Mouse (Mus musculus) cerebral cortex, adult 2 months (tissue): ENCODE data around the gene Cldn14.

Experiments used
- WGBS: fragments of 180-500 bp; shearing (Covaris S2); methylation state at CpG from one replicate; pipeline ENCODE4 v1.1.7; 2018; 5-methylcytosine and 5-hydroxymethylcytosine counted together

Cldn14 gene

DNA sequence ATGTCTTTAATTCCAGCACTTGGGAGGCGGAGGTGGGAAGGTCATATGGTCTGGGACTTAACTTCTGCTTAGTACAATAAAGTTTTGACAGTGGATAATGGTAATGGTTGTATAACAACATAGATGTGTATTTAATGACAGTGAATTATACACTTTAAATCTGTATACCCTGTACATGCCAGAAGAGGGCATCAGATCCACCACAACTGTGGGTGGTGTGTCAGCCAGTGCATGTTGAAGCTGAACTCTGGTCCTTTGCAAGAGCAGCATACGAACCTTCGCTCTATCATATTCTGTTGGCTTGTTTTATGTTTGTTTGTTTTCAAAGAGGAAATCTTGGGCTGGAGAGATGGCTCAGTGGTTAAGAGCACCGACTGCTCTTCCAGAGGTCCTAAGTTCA is 61.2 kb downstream of the Cldn14 start:
- WGBS = 90% methylated on average over 4 of the region's 4 CpGs

DNA sequence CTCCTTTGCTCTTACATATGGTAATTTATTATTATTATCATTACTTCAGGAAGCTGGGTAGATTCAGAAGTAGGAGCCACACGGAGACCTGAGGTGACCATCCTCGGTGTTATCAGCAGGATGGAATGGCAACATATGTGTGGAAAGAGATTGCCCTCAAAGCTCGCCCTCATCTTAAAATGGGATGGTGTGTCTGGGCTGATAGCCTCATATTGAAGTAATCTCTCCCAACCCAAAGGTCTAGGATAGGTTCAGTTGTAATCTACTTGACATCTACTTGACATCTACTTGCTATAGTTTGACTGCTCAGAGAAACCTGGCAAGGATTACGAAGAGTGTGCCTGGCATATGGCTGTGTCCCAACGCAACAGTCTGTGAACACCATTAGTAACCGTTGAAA is 64.3 kb downstream of the Cldn14 start:
- 85% methylated on average over 6 of the region's 6 CpGs for WGBS

GRCm38 (mm10) chr16:93942796-93943502 is 65.7 kb downstream of the Cldn14 start:
- 94% methylated on average over 10 of the region's 10 CpGs for WGBS

GRCm38 (mm10) chr16:93941781-93942567 is 66.7 kb downstream of the Cldn14 start:
- 88% methylated on average over 10 of the region's 10 CpGs for WGBS

DNA sequence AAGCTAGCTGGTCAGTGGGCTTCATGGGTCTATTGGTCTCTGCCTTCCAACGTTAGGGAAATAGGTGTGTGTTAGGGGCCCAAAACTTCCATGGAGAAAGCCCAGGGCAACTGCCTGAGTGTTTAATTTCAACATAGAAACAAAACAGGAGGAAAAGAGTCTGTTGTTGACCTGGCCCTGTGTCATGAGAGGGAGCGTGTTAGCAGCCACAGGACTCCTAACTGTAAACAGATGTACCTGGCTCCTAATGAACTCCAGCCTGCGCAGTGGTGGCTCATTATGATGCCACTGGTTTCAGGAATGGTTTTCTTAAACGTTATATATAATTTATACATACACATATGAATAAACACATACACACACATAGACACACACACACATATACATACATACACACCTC is 68.7 kb downstream of the Cldn14 start:
- WGBS = 84% methylated on average over 4 of the region's 4 CpGs

- WGBS = 7% methylated on average over 16 of the region's 16 CpGs
Measured at GRCm38 (mm10) chr16:93938400-93938846, 70.2 kb downstream of the Cldn14 start.

DNA sequence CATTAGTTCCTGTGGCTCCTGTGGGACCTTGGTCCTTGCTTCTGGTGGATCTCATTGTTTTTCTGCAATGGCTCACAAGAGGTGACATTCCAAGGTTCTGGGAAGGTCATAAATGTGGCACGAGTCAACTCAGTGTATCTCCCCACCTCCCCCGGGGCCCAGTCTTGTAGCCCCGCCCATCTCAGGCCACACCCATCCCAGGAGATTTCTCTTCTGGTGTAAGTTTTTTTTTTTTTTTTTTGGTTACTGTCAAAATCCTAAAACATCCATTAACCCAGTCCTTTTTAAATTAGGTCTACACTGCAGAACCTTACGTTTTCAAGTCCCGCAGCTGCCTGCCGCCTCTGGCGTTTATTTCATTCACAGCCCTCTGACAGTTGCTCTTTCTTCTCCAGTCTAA is 73.6 kb downstream of the Cldn14 start:
- 30% methylated on average over 7 of the region's 7 CpGs for WGBS

DNA sequence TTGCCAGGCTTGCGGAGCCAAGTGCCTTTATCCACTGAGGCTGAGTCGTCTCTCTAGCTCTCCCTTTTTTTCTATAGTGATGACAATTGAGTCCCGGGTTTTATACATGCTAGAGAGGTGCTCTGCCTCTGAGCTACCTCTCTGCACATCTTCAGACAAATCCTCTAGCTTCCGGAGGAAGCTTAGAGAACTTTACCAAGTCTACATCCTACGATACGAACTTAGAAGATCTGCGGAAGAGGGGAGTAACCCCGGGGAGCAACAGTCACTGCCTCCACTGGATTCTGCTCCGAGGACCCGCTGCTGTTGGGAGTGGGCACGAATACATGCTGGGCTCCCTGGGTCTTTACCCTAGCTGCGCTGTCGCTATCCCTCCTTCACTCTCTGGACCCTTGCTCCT is 74.0 kb downstream of the Cldn14 start:
- 28% methylated on average over 13 of the region's 13 CpGs for WGBS

- WGBS = 69% methylated on average over 17 of the region's 17 CpGs
Measured at GRCm38 (mm10) chr16:93932185-93933168, 76.2 kb downstream of the Cldn14 start.

DNA sequence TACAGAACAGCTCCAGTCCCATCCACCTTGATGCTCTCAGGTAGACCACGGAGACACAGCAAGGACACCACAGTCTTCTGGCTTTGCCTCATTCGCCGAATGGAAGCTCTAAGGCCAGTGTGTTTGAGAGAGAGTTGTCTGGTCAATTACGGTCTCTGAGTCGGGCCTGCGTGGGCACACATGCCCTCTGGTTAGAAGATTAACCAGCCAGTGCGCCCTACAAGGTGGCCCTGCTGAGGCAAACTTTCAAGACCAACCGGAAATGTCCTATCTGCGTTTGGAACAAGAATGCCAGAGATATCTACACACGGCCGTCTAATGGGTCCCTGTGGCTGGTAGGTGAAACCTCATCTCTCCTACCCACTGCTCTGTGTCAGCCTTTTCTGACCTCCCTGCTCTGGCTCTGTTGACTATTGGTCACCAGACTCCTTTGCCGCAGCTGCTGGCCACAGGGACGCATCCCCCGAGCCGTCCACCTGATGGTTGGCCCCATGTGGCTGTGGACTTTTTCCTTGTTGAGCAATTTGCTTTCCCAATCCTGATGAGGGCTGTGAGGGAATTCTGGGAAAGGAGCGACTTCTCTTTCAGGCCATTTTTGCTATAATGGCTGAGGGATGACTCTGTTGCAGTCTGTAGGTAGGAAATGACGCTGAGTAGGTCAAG is 79.1 kb downstream of the Cldn14 start:
- 95% methylated on average over 17 of the region's 17 CpGs for WGBS

DNA sequence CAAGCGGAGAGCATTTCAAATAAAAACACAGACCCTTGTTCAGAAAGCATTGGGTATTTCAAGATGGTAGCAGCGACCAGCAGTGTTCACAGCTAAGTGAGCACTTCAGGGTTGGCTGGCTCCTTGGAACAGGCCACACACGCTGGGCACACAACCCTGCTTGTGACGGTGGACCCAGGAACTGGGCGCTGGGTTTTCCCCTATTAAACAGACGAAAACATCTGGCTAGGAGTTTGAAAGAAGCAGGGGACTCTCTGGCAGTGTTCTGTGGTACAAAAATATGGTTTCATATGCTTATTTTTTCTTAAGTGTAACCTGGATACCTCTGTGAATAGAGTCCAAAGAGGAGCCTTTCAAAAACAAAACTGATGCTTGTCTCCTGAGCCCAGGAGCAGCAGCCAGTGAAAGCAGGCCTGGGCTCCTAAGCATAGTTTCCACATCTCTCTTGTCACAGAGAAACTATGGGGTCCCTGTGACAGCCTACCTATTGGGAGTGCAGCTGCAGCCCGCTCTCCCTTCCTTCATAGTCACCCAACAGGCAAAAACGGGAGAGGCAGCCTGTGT is 82.9 kb downstream of the Cldn14 start:
- 89% methylated on average over 8 of the region's 8 CpGs for WGBS

- WGBS = 80% methylated on average over 7 of the region's 7 CpGs
Measured at GRCm38 (mm10) chr16:93923788-93924187, 84.8 kb downstream of the Cldn14 start.

- 85% methylated on average over 5 of the region's 5 CpGs for WGBS
Measured at GRCm38 (mm10) chr16:93922835-93923389, 85.7 kb downstream of the Cldn14 start.

GRCm38 (mm10) chr16:93920673-93921072 is 88.0 kb downstream of the Cldn14 start:
- WGBS = 81% methylated on average over 4 of the region's 4 CpGs

GRCm38 (mm10) chr16:93919189-93919588 is 89.4 kb downstream of the Cldn14 start:
- 88% methylated on average over 20 of the region's 20 CpGs for WGBS

GRCm38 (mm10) chr16:93918679-93919060 is 90.0 kb downstream of the Cldn14 start:
- 71% methylated on average over 8 of the region's 8 CpGs for WGBS

DNA sequence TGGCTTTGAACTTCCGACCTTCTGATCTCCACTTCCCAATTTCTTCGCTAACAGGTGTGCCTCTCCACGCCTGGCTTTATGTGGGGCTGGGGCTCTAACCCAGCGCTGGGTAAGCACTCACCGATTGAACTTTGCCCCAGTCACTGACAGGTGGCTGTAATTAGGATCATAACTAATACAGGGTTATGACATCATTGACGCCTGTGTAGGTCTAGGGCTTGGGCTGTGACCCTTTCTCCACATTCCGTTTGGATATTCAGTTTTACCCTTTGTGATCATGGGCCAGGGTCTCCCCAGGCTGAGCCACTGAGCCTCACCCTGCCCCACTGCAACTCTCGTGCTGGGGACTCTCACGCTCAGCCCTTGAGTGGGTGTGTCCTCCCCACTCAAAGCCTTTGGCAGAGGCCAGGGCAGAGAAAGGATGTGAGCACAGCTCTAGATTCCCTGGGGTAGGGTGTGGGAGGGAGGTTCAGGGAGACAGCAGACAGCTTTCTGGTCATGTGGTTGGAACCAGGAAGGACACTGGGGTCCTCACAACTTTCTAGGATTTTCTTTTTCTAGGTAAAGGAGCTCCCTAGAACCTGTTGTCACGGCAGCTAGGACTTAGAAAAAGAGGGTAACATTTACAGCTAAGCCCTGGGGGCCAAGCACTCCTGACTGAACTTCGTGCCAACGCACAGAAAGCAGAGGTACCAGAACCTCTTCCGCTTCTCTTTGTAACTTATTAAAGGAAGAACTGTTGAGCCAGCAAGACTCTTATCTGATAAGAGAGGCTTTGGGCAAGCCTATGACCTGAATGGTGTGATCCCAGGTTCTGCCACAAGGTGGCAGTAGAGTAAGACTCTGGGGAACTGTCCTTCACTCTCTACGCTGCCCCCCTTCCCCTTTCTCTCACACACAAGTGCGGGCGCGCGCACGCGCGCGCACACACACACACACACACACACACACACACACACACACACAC is 90.6 kb downstream of the Cldn14 start:
- WGBS = 37% methylated on average over 22 of the region's 22 CpGs

DNA sequence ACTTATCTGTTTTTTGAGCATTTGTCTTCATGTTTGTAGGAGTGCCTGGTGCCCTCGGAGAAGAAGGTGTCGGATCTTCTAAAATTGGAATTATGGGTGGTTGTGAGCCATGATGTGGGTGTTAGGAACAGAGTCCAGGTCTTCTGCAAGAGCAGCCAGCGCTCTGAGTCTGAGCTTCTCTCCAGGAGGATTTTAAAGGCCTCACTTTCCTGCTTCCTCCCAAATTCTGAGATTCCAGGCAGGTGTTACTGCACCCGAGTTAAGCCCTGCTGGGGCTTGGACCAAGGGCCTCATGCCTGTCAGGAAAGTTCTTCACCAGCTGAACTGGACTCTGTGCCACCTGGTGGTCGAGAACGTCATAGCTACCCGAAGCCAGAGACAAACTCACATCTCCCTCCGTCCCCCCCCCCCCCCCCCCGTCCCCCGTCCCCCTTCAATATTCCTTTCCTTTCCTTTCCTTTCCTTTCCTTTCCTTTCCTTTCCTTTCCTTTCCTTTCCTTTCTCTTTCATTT is 93.2 kb downstream of the Cldn14 start:
- WGBS = 31% methylated on average over 10 of the region's 10 CpGs

DNA sequence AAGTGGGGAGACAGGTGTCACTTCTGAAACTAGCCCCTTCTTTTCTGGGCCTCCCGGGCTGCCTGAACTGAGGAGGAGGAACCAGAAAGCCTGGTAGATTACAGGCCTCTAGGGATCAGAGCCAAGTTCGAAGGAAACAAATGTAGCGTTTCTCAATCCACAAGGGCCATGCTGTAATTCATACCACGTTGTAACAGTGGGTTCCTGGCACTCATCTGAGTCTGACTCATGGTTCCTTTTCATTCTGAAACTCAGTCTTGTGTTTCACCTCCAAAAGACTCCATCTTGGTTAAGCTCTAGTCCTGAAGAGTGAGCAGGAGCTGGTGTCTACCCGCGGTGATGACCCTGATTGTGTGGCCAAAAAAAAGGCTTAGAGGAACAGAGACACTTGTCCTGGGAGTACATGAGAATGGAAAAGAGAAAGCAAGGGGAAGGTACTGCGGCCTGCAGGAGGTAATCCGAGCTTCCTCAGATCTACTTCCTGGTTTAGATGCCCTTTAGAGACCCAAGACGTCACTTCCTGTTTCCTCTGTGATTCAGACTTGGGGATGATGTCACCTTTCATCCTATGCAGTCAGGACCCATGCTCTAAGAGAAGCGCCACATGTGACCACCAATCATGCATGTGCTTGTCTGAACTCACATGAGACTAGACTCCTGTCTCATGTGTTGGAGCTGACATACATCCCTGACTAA is 94.6 kb downstream of the Cldn14 start:
- WGBS = 53% methylated on average over 10 of the region's 10 CpGs
